Mouse (Mus musculus): ENCODE data around the gene Ccdc30. TPM values are rescaled to one million over a fixed set of nuclear protein-coding genes. Genes with fewer than 3 reads are reported as not detected.

Ccdc30 gene
- 6.2 TPM for total RNA-seq (2023)

GRCm38 (mm10) chr4:119415072-119415753 is at the start of gene Ccdc30:
Gene Ccdc30, minus strand, starts transcription at chr4:119415521.

DNA sequence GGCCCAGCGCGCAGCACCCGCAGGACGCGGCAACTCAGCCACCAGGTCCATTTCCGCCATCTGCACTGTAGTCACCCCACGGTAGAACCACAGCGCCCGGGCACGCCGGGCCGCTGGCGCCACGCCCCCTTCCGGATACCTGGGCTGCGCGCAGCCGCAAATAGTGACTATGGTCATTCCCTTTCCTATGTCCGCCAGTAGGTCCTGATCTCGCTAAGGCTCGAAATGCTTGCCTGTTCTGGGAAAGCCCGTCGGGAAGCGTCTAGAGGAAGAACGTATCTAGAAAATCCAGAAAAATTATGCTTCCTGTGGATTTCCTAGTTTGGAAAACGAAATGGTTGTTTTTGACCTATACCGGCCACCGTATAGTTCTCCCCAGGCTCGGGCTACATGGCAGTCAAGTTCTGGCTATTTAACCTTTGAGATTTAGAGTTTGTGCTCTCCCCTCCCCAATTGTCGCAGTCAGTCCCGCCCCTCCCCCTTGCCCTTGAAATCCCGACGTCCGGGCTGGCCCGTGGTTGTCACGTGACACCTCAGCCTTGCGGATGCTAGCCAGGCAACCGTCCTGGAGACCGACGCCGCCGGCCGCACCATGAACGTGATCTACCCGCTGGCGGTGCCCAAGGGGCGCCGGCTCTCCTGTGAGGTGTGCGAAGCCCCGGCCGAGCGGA is 7.1 kb upstream of the Ccdc30 start, which contains the start of the genes Ppcs and Zmynd12:
Gene Ppcs (minus strand): TSS at position 127 of the 671 bp plus-strand sequence.
Gene Zmynd12 (plus strand): TSS at position 521 of the 671 bp plus-strand sequence.

GRCm38 (mm10) chr4:119320131-119320830 is 95.0 kb downstream of the Ccdc30 start, which contains the start of gene Ppih:
Gene Ppih, minus strand, starts transcription at chr4:119320546.

DNA sequence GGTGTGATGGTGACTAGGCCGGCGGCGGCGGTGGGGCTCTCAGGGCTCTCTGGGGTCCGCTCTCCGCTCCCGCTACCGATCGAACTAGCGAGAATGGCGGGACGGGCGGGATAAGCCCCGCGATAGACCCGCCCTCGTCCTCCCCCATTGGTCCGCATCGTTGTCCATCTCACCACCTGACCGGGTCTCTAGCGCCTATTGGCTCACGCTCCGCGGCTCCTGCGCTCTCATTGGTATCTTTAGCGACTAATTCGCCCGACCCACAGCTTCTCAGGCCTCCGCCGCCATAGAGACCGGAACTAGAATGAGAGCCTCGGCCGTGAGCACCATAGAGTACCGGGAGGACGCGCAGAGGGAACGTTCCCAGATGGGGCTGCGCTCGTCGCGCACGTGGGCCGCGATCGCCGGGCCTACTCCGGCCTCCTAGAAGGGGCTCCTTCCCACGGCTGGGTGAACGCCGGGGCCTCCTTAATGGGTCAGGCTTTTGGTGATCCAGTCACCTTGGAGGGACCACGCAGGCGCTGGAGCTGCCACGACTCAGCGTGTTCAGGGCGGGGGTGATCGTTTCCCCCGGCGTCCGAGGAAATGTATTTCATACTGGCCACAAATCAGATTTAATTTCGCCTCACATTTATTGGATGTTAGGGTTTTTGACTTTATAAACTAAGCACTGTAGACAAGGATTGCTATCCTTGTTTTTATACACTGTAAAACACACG is 120.7 kb downstream of the Ccdc30 start, which contains the start of gene Ybx1:
Gene Ybx1 (minus strand): TSS at position 190 of the 719 bp plus-strand sequence.

Other genes starting within 250 kb of the Ccdc30 start
- 5.1 TPM for gene Zfp691, start 241.3 kb downstream of the Ccdc30 start, total RNA-seq (2023)
- 0.86 TPM for gene Ermap, start 225.5 kb downstream of the Ccdc30 start, total RNA-seq (2023)
- gene Svbp, start 220.2 kb downstream of the Ccdc30 start, total RNA-seq (2023): 20.9 TPM
- not detected for gene Tmem269, start 197.3 kb downstream of the Ccdc30 start, total RNA-seq (2023)
- gene AU022252, start 182.8 kb downstream of the Ccdc30 start, total RNA-seq (2023): 7.8 TPM
- gene P3h1, start 182.6 kb downstream of the Ccdc30 start, total RNA-seq (2023): 5.3 TPM
- not detected for gene Cldn19, start 160.1 kb downstream of the Ccdc30 start, total RNA-seq (2023)
- 331 TPM for gene Ybx1, start 120.9 kb downstream of the Ccdc30 start, total RNA-seq (2023)
- 27.8 TPM for gene Ppih, start 95.0 kb downstream of the Ccdc30 start, total RNA-seq (2023)
- gene Ppcs, start 6.9 kb upstream of the Ccdc30 start, total RNA-seq (2023): 10.3 TPM
- gene Zmynd12, start 7.3 kb upstream of the Ccdc30 start, total RNA-seq (2023): not detected
- gene Rimkla, start 77.1 kb upstream of the Ccdc30 start, total RNA-seq (2023): 0.70 TPM
- 75.0 TPM for gene Foxj3, start 121.5 kb upstream of the Ccdc30 start, total RNA-seq (2023)
- 8.1 TPM for gene Frg2f1, start 124.0 kb upstream of the Ccdc30 start, total RNA-seq (2023)
- 2.6 TPM for gene Guca2a, start 222.2 kb upstream of the Ccdc30 start, total RNA-seq (2023)
- not detected for gene Guca2b, start 243.4 kb upstream of the Ccdc30 start, total RNA-seq (2023)